Mouse (Mus musculus) ES-Bruce4 (cell line): ENCODE measurements around the gene Gfm2.

ENCODE experiments used
- CTCF ChIP-seq: IDR thresholded peaks from one replicate; pipeline ENCODE4 v1.8.1; 2011; ENCODE audit warnings: low read depth, low read length
- EP300 ChIP-seq: IDR thresholded peaks from 2 replicates; pipeline ENCODE4 v1.6.1; 2011; ENCODE audit warnings: low read depth, low read length; ENCODE audit not compliant: insufficient read depth
- POLR2A ChIP-seq: IDR thresholded peaks from one replicate; pipeline ENCODE4 v1.8.1; 2011; ENCODE audit warnings: low read length; ENCODE audit not compliant: insufficient read depth

DNA sequence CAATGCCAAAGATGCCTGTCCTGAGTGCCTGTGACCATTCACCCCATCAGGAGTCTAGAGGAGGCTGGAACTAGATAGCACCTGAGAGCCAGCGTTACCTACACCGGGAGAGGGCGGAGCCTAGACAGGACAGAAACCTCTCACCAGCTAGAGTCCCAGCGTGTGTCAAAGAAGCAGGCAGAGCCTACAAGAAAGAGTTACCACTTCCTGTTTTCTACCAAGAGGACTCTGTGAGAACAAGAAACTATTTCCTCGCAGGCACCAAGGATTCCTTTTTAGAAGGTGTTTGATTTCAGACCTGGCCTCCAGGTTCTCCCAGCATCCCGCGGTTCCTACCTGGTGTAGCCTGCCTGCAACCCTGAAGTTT lies 70.4 kb downstream of the Gfm2 start:
- no peak for TF ChIP-seq EP300
- TF ChIP-seq CTCF = no peak
- no peak for TF ChIP-seq POLR2A
